Mouse (Mus musculus): ENCODE measurements around the gene Apopt1. TPM values are rescaled to one million over a fixed set of nuclear protein-coding genes. Genes with fewer than 3 reads are reported as not detected.

The Apopt1 gene
- polyA plus RNA-seq, 2 experiments = 13.4 to 20.0 TPM

- Histone ChIP-seq H3K27ac (no peak overlapping the region), H3K4me3 (ENCODE audit: insufficient read depth in 1 of 2, low read depth in 2 of 2, low read length in 2 of 2) (no peak overlapping the region)
These were observed 15.4 kb upstream of the Apopt1 start for GRCm38 (mm10) chr12:111697708-111698107.

GRCm38 (mm10) chr12:111698346-111698913, 14.6 kb upstream of the Apopt1 start:
- DNase-seq (ENCODE audit: low read depth in 3 of 3, low spot score in 3 of 3) (no peak), ATAC-seq (ENCODE audit: insufficient read depth) (no peak)
- no peaks in the 10 kb centered on the region for H3K27me3 ChIP-seq (ENCODE audit: control insufficient read depth, insufficient read depth, low read length)
- H3K4me1 ChIP-seq (replicated peaks; ENCODE audit: control insufficient read depth in 2 of 2, insufficient read depth in 2 of 2, low read length in 1 of 2) = peaks cover 2 to 10% of the 10 kb centered on the region in 2 experiments
- H3K36me3 ChIP-seq (replicated peaks; ENCODE audit: control insufficient read depth, insufficient read depth, low read depth) = no peaks in the 10 kb centered on the region
- H3K4me3 ChIP-seq (ENCODE audit: insufficient read depth in 1 of 2, low read depth in 2 of 2, low read length in 2 of 2) = no peak overlapping the region
- H3K4me2 ChIP-seq (ENCODE audit: low read depth) = no peak overlapping the region
- H3K27ac ChIP-seq = no peak overlapping the region
- H3K9ac ChIP-seq (replicated peaks) = no peak overlapping the region
- no peaks in the 10 kb centered on the region for H3K9me3 ChIP-seq (ENCODE audit: control insufficient read depth, low read length)
- TF ChIP-seq EP300 (IDR thresholded peaks at IDR 0.05; ENCODE audit: low read depth) = no peak
- no peak for TF ChIP-seq CTCF (IDR thresholded peaks at IDR 0.05; ENCODE audit: low read depth)
- 62% methylated on average over 6 of the region's 6 CpGs for WGBS (ENCODE audit: insufficient replicate concordance)

More at GRCm38 (mm10) chr12:111697708-111698107, 15.4 kb upstream of the Apopt1 start:
- H3K36me3 ChIP-seq (replicated peaks; ENCODE audit: control insufficient read depth, insufficient read depth, low read depth) = no peaks in the 10 kb centered on the region
- ATAC-seq (ENCODE audit: insufficient read depth) (no peak), DNase-seq (ENCODE audit: low read depth in 3 of 3, low spot score in 3 of 3) (no peak)
- 46% methylated on average over 4 of the region's 4 CpGs for WGBS (ENCODE audit: insufficient replicate concordance)
- TF ChIP-seq CTCF (IDR thresholded peaks at IDR 0.05; ENCODE audit: low read depth) (no peak), EP300 (IDR thresholded peaks at IDR 0.05; ENCODE audit: low read depth) (no peak)
- no peaks in the 10 kb centered on the region for H3K9me3 ChIP-seq (ENCODE audit: control insufficient read depth, low read length)
- no peak overlapping the region for H3K4me2 ChIP-seq (ENCODE audit: low read depth)
- no peak overlapping the region for H3K9ac ChIP-seq (replicated peaks)
- H3K4me1 ChIP-seq (replicated peaks; ENCODE audit: control insufficient read depth in 2 of 2, insufficient read depth in 2 of 2, low read length in 1 of 2) = peaks cover 2 to 14% of the 10 kb centered on the region in 2 experiments
- H3K27me3 ChIP-seq (ENCODE audit: control insufficient read depth, insufficient read depth, low read length) = no peaks in the 10 kb centered on the region

- no peaks in the 10 kb centered on the region for H3K4me1 ChIP-seq (replicated peaks; ENCODE audit: control insufficient read depth in 2 of 2, insufficient read depth in 2 of 2, low read length in 1 of 2)
- ATAC-seq (ENCODE audit: insufficient read depth) (no peak), DNase-seq (ENCODE audit: low read depth in 3 of 3, low spot score in 3 of 3) (no peak)
- H3K9ac ChIP-seq (replicated peaks) = no peak overlapping the region
- H3K9me3 ChIP-seq (ENCODE audit: control insufficient read depth, low read length) = no peaks in the 10 kb centered on the region
- H3K27ac ChIP-seq = no peak overlapping the region
- no peak overlapping the region for H3K4me3 ChIP-seq (ENCODE audit: insufficient read depth in 1 of 2, low read depth in 2 of 2, low read length in 2 of 2)
- H3K36me3 ChIP-seq (replicated peaks; ENCODE audit: control insufficient read depth, insufficient read depth, low read depth) = no peaks in the 10 kb centered on the region
- 67% methylated on average over 4 of the region's 4 CpGs for WGBS (ENCODE audit: insufficient replicate concordance)
- no peaks in the 10 kb centered on the region for H3K27me3 ChIP-seq (ENCODE audit: control insufficient read depth, insufficient read depth, low read length)
- TF ChIP-seq EP300 (IDR thresholded peaks at IDR 0.05; ENCODE audit: low read depth) = no peak
- no peak for TF ChIP-seq CTCF (IDR thresholded peaks at IDR 0.05; ENCODE audit: low read depth)
- no peak overlapping the region for H3K4me2 ChIP-seq (ENCODE audit: low read depth)
These were observed 13.5 kb upstream of the Apopt1 start for GRCm38 (mm10) chr12:111699542-111699941.

- no peak overlapping the region for H3K9ac ChIP-seq (replicated peaks)
- H3K4me1 ChIP-seq (replicated peaks; ENCODE audit: control insufficient read depth in 2 of 2, insufficient read depth in 2 of 2, low read length in 1 of 2) = no peaks in the 10 kb centered on the region
- H3K9me3 ChIP-seq (ENCODE audit: control insufficient read depth, low read length) = no peaks in the 10 kb centered on the region
- no peak overlapping the region for H3K4me2 ChIP-seq (ENCODE audit: low read depth)
- DNase-seq (ENCODE audit: low read depth in 3 of 3, low spot score in 3 of 3) (no peak), ATAC-seq (ENCODE audit: insufficient read depth) (no peak)
- no peaks in the 10 kb centered on the region for H3K27me3 ChIP-seq (ENCODE audit: control insufficient read depth, insufficient read depth, low read length)
- H3K4me3 ChIP-seq (ENCODE audit: insufficient read depth in 1 of 2, low read depth in 2 of 2, low read length in 2 of 2) = no peak overlapping the region
- no peak overlapping the region for H3K27ac ChIP-seq
- no peaks in the 10 kb centered on the region for H3K36me3 ChIP-seq (replicated peaks; ENCODE audit: control insufficient read depth, insufficient read depth, low read depth)
- WGBS (ENCODE audit: insufficient replicate concordance) = 58% methylated on average over 9 of the region's 9 CpGs
- TF ChIP-seq CTCF (IDR thresholded peaks at IDR 0.05; ENCODE audit: low read depth) (no peak), EP300 (IDR thresholded peaks at IDR 0.05; ENCODE audit: low read depth) (no peak)
These were observed 12.1 kb upstream of the Apopt1 start for GRCm38 (mm10) chr12:111700920-111701458.

GRCm38 (mm10) chr12:111703301-111703700, 9.8 kb upstream of the Apopt1 start:
- Histone ChIP-seq H3K36me3 (replicated peaks; ENCODE audit: control insufficient read depth, insufficient read depth, low read depth) (no peaks in the 10 kb centered on the region), H3K4me3 (ENCODE audit: insufficient read depth in 1 of 2, low read depth in 2 of 2, low read length in 2 of 2) (no peak overlapping the region), H3K27me3 (ENCODE audit: control insufficient read depth, insufficient read depth, low read length) (no peaks in the 10 kb centered on the region), H3K27ac (no peak overlapping the region), H3K4me1 (replicated peaks; ENCODE audit: control insufficient read depth in 2 of 2, insufficient read depth in 2 of 2, low read length in 1 of 2) (no peaks in the 10 kb centered on the region), H3K9me3 (ENCODE audit: control insufficient read depth, low read length) (no peaks in the 10 kb centered on the region), H3K9ac (replicated peaks) (no peak overlapping the region), H3K4me2 (ENCODE audit: low read depth) (no peak overlapping the region)
- ATAC-seq (ENCODE audit: insufficient read depth) (no peak), DNase-seq (ENCODE audit: low read depth in 3 of 3, low spot score in 3 of 3) (no peak)
- WGBS (ENCODE audit: insufficient replicate concordance) = 64% methylated on average over 3 of the region's 3 CpGs
- TF ChIP-seq CTCF (IDR thresholded peaks at IDR 0.05; ENCODE audit: low read depth) (no peak), EP300 (IDR thresholded peaks at IDR 0.05; ENCODE audit: low read depth) (no peak)
